12 mouse cellular contexts compared by ENCODE assay signal in the genomic region with DNA sequence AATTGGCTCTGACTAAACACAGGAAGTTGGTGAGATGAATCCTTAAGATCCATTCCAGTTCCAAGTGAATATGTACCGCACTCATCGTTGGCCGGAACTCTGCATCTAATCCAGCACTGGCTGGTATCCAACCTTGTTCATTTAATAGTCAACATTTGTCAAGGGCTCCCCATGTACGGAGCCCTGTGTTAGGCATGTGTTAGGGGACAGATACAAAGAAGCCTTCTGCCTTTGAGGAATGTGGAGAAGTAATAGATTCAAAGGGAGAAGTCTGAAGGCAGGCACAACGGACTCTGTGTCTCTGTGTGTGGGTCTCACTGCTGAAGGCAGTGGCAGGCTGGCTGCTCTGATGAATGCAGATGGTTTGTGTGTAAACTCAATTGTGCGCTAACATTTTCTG.
DNase-seq lines count a peak whose midpoint lies in the region; ATAC-seq and TF ChIP-seq lines count a peak whose summit lies in the region.
"Had no signal": no experiment of that assay in that cellular context is flagged by ENCODE, and none has a peak within 500 bp of the region (broad histone marks: within the 10 kb centered on the region; RNA-seq: fewer than 3 reads in every experiment).

No protein-coding gene starts in this region.

- no peaks in the 10 kb centered on the region for H3K27me3 ChIP-seq in intestine, embryonic 15.5 days (replicated peaks)
- no peaks in the 10 kb centered on the region for H3K27me3 ChIP-seq in intestine, postnatal 0 days (replicated peaks; ENCODE audit: control insufficient read depth, insufficient read depth, low read length)
- no peaks in the 10 kb centered on the region for H3K27me3 ChIP-seq in testis, adult 2 months (ENCODE audit: control insufficient read depth, insufficient read depth, low read length)
- H3K27me3 ChIP-seq in neural tube, embryonic 15.5 days (replicated peaks): no peaks in the 10 kb centered on the region
- H3K27me3 ChIP-seq: liver, embryonic 15.5 days had no signal

- no peak overlapping the region for H3K4me3 ChIP-seq in intestine, embryonic 15.5 days (replicated peaks)
- H3K4me3 ChIP-seq in intestine, postnatal 0 days (ENCODE audit: low read depth, low read length): no peak overlapping the region
- peak overlapping the region; percentile 53; the same call in 1 of the 2 replicates for H3K4me3 ChIP-seq in testis, adult 2 months (ENCODE audit: control insufficient read depth, low read depth, low read length)
- no peak overlapping the region for H3K4me3 ChIP-seq in neural tube, embryonic 15.5 days (replicated peaks)
- H3K4me3 ChIP-seq: liver, embryonic 15.5 days had no signal

- H3K27ac ChIP-seq in intestine, embryonic 15.5 days: no peak overlapping the region
- H3K27ac ChIP-seq in intestine, postnatal 0 days (ENCODE audit: low read depth, low read length): no peak overlapping the region
- H3K27ac ChIP-seq in testis, adult 2 months (ENCODE audit: control insufficient read depth, insufficient read depth, low read depth, low read length): no peak overlapping the region
- H3K27ac ChIP-seq in neural tube, embryonic 15.5 days (replicated peaks): peak overlapping the region; percentile 66
- H3K27ac ChIP-seq: liver, embryonic 15.5 days had no signal

- H3K9ac ChIP-seq in intestine, embryonic 15.5 days: no peak overlapping the region
- no peak overlapping the region for H3K9ac ChIP-seq in intestine, postnatal 0 days (ENCODE audit: low read depth, low read length)
- H3K9ac ChIP-seq in neural tube, embryonic 15.5 days (replicated peaks): no peak overlapping the region
- H3K9ac ChIP-seq: liver, embryonic 15.5 days had no signal

- DNase-seq in cerebellum, adult 9-10 months: peak; percentile 77
- no peak for DNase-seq in cerebellum, adult 11-12 months
- DNase-seq in testis, postnatal 14 days (ENCODE audit: low spot score): no peak
- no peak for DNase-seq in thymus, postnatal 10 days (ENCODE audit: low spot score in 2 of 2)
- DNase-seq: heart, postnatal 10 days; kidney, postnatal 36 days had no signal

- TF ChIP-seq POLR2A in testis, adult 2 months (IDR thresholded peaks at IDR 0.05; ENCODE audit: control insufficient read depth, low read depth, low read length): no peak

- peak; percentile 36; the same call in 1 of the 2 replicates for ATAC-seq in intestine, embryonic 15.5 days
- no peak for ATAC-seq in intestine, postnatal 0 days
- peak; percentile 76 for ATAC-seq in neural tube, embryonic 15.5 days (ENCODE audit: low FRiP score)

- peaks cover 7% of the 10 kb centered on the region; the same call in 1 of the 2 replicates for H3K4me1 ChIP-seq in intestine, embryonic 15.5 days (replicated peaks)
- no peaks in the 10 kb centered on the region for H3K4me1 ChIP-seq in intestine, postnatal 0 days (replicated peaks; ENCODE audit: control insufficient read depth, insufficient read depth, low read length)
- peaks cover 9% of the 10 kb centered on the region for H3K4me1 ChIP-seq in testis, adult 2 months (ENCODE audit: control insufficient read depth, insufficient read depth, low read length)
- H3K4me1 ChIP-seq in neural tube, embryonic 15.5 days: peaks cover 45% of the 10 kb centered on the region
- H3K4me1 ChIP-seq: liver, embryonic 15.5 days had no signal

- 46% methylated on average over 6 of the region's 6 CpGs for WGBS in intestine, embryonic 15.5 days
- 61% methylated on average over 6 of the region's 6 CpGs for WGBS in intestine, postnatal 0 days
- 39% methylated on average over 6 of the region's 6 CpGs for WGBS in neural tube, embryonic 15.5 days

- H3K4me2 ChIP-seq in intestine, embryonic 15.5 days (replicated peaks): no peak overlapping the region
- no peak overlapping the region for H3K4me2 ChIP-seq in intestine, postnatal 0 days (replicated peaks; ENCODE audit: low read depth)
- no peak overlapping the region for H3K4me2 ChIP-seq in neural tube, embryonic 15.5 days
- H3K4me2 ChIP-seq: liver, embryonic 15.5 days had no signal

- no peak for TF ChIP-seq CTCF in intestine, postnatal 0 days (IDR thresholded peaks at IDR 0.05; ENCODE audit: low read depth)
- TF ChIP-seq CTCF in testis, adult 2 months (IDR thresholded peaks at IDR 0.05; ENCODE audit: control insufficient read depth, insufficient read depth, insufficient replicate concordance, low read depth, low read length): no peak

- H3K9me3 ChIP-seq in intestine, embryonic 15.5 days: no peaks in the 10 kb centered on the region
- H3K9me3 ChIP-seq in intestine, postnatal 0 days (ENCODE audit: control insufficient read depth): no peaks in the 10 kb centered on the region
- no peaks in the 10 kb centered on the region for H3K9me3 ChIP-seq in neural tube, embryonic 15.5 days (replicated peaks)
- H3K9me3 ChIP-seq: liver, embryonic 15.5 days had no signal

- no peaks in the 10 kb centered on the region for H3K36me3 ChIP-seq in intestine, embryonic 15.5 days
- H3K36me3 ChIP-seq in intestine, postnatal 0 days (ENCODE audit: control insufficient read depth, insufficient read depth): no peaks in the 10 kb centered on the region
- H3K36me3 ChIP-seq in testis, adult 2 months (ENCODE audit: control insufficient read depth, insufficient read depth, low read length): no peaks in the 10 kb centered on the region; the same call in 1 of the 2 replicates
- no peaks in the 10 kb centered on the region for H3K36me3 ChIP-seq in neural tube, embryonic 15.5 days
- H3K36me3 ChIP-seq: G1E; liver, embryonic 15.5 days had no signal
